Mouse (Mus musculus): ENCODE results near the gene St6galnac1.
"Not testable (repeated sequence)": the region's sequence is repeated elsewhere in the genome, so short reads cannot be mapped to it uniquely, and the experiment has no call there.

Gene St6galnac1

GRCm38 (mm10) chr11:116775407-116775806 lies at the start of gene St6galnac1:
Gene St6galnac1, minus strand, starts transcription at chr11:116775507.
- DNase-seq (ENCODE audit: low spot score in 2 of 2) = no peak

GRCm38 (mm10) chr11:116823885-116824284 lies 48.6 kb upstream of the St6galnac1 start:
- DNase-seq (ENCODE audit: low spot score in 2 of 2) = not testable (repeated sequence)

DNA sequence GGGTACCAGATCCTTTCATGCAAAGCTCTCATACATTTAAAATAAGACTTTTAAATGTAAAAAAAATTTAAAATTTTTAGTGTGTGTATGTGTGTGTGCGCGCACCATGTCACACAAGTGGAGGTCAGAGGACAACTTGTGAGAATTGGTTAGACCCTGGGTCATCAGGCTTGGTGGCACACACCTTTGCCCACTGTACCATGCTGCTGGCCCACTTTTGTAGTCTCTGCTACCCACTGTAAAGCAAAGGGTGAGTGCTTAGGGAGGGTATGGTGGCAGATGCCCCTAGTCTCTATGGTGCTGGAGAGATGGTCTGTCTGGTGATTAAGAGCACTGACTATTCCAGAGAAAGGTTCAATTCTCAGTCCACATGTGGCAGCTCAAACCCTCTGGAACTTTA lies 47.9 kb upstream of the St6galnac1 start:
- DNase-seq (ENCODE audit: low spot score in 2 of 2) = no peak

- no peak for DNase-seq (ENCODE audit: low spot score in 2 of 2)
Measured at GRCm38 (mm10) chr11:116822626-116823025, 47.3 kb upstream of the St6galnac1 start.

- no peak for DNase-seq (ENCODE audit: low spot score in 2 of 2)
Measured at GRCm38 (mm10) chr11:116822215-116822614, 46.9 kb upstream of the St6galnac1 start.

DNA sequence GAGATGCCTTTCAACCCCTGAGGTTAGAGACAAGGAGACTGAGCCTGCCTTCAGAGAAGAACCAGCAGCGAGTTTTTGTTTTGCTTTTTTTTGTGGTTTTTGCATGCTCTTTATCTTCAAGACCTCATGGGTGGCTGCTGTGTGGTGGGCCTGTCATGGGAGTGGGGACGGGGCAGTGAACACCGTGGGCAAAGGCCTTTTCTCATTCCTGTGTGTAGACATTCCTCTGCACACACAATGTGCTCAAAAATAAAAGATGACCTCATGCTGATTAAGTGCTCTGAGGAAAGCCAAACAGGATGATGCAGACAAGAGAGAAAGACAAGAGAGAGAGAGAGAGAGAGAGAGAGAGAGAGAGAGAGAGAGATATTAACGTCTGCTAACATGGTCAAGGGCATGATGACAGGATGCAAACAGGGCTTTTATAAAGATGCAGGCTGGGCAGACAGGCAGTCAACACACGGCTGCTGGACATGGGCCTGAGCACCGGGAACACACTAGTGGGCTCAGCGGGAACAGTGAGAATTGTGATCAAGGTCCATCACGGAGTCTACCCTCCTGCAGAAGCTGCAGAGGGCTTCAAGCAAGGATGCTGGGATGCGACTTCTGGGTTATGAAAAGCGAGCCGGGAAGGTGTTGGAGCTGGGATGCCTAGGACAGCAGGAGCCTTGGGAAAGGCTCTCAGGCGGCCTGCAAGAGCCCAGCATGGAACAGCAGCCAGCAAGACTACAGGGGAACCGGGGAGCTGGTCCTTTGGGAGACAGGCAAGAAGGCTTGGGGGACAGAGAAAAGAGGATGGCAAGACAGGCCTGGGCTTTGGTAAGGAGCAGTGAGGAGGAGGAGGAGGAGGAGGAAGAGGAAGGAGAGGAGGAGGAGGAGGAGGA lies 46.0 kb upstream of the St6galnac1 start:
- peak in 1 of 2 experiments; percentile 50 for DNase-seq (ENCODE audit: low spot score in 2 of 2)

- DNase-seq (ENCODE audit: low spot score in 2 of 2) = peak in 1 of 2 experiments; percentile 55
Measured at GRCm38 (mm10) chr11:116819932-116820593, 44.8 kb upstream of the St6galnac1 start.

- no peak for DNase-seq (ENCODE audit: low spot score in 2 of 2)
Measured at GRCm38 (mm10) chr11:116818722-116819121, 43.4 kb upstream of the St6galnac1 start.

- DNase-seq (ENCODE audit: low spot score in 2 of 2) = no peak
Measured at GRCm38 (mm10) chr11:116817567-116817966, 42.3 kb upstream of the St6galnac1 start.

- DNase-seq (ENCODE audit: low spot score in 2 of 2) = peak; percentile 66 to 77
Measured at GRCm38 (mm10) chr11:116816769-116817168, 41.5 kb upstream of the St6galnac1 start.

GRCm38 (mm10) chr11:116814884-116815415 lies 39.6 kb upstream of the St6galnac1 start:
- no peak for DNase-seq (ENCODE audit: low spot score in 2 of 2)

- DNase-seq (ENCODE audit: low spot score in 2 of 2) = peak; percentile 84 to 85
Measured at GRCm38 (mm10) chr11:116814076-116814883, 39.0 kb upstream of the St6galnac1 start.

GRCm38 (mm10) chr11:116813610-116814009 lies 38.3 kb upstream of the St6galnac1 start:
- DNase-seq (ENCODE audit: low spot score in 2 of 2) = no peak

DNA sequence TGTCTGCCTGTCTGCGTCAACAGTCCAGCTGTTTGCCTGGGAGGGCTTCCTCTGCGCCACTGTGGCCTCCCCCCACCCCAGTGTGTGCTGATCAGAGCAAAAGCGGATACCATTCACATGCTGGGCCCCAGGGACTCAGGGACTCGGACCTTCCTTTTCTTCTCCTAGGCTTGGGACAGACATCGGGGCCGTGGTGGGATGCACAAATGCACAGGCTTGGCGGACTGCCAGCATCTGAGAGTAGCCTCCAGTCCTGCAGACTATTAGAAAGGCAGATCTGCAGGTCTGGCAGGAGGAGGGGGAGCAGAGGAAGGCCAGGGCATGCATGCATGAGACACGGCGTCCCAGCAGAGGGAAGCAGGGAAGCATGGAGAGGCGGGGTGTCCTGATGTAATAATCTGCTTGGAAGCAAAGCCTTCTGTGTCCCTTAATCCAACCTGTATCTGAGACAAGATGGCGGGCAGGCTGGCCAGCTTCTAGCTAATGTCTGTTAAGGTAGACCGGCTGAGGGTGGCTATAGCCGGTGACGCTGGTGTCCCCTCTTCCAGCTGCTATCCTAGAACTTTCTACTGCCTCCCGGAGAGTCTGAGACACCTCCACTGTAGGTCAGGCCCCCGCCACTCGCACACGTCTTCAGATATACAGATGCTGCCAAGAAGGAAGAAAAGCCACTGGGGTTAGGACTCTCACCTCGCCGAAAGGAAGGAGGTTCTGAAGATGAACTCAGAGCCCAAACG lies 37.7 kb upstream of the St6galnac1 start:
- DNase-seq (ENCODE audit: low spot score in 2 of 2) = no peak

GRCm38 (mm10) chr11:116810983-116811901 lies 35.9 kb upstream of the St6galnac1 start:
- DNase-seq (ENCODE audit: low spot score in 2 of 2) = no peak

DNA sequence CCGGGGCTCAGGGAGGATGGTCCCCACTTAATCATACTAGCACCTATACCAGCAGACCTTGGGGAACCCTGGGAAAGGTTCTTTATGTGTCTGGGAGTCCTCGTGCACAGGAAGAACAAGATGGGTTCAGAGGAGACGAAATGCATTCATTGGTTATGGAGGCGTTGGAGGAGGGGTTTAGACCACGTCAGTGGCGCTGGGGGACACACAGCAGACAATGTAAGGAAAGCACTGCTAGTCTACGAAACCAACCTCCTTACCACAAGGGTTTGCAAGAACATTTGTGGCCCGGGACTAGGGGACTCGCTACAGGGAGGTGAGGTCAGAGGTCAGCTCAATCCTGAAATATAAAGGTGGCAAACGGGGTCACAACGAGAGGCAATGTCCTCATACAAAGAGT lies 35.2 kb upstream of the St6galnac1 start:
- DNase-seq (ENCODE audit: low spot score in 2 of 2) = no peak

DNA sequence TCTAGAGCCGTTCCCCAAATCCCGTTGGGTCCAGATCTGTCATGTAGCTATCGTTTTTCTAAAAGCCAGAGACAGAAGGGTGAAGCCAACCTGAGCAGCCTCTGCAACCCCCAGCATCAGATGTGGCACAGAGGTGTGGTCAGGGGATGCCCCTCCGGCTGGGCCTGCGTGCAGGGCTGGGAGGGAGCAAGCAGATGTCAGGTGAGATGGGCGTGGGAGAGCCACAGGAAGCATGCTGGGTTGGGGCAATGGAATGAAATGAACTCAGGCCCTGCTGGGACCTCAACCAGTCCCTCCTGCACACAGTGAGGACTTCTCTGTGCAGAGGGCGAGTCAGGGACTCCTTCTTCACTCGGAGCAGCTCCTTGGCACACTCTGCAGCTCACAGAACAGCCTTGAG lies 34.2 kb upstream of the St6galnac1 start:
- DNase-seq (ENCODE audit: low spot score in 2 of 2) = no peak

GRCm38 (mm10) chr11:116808811-116809395 lies 33.6 kb upstream of the St6galnac1 start:
- DNase-seq (ENCODE audit: low spot score in 2 of 2) = no peak

GRCm38 (mm10) chr11:116807938-116808606 lies 32.8 kb upstream of the St6galnac1 start:
- peak; percentile 77 to 88 for DNase-seq (ENCODE audit: low spot score in 2 of 2)

Data from heart, adult 9 months (tissue).